Mouse (Mus musculus) kidney, adult 2 months (tissue): ENCODE results near the gene Zbtb20.

ENCODE experiments used
- CTCF ChIP-seq: fragments of 200-500 bp; conservative IDR thresholded peaks from 2 replicates; pipeline ENCODE4 v1.5.1; 2011; ENCODE audit warnings: low read depth, mild to moderate bottlenecking, control low read depth, low read length, moderate library complexity, mixed read lengths; ENCODE audit not compliant: insufficient read depth, insufficient read length
- POLR2A ChIP-seq: fragments of 200-500 bp; IDR thresholded peaks from one replicate; pipeline ENCODE4 v1.6.1; 2011; ENCODE audit warnings: low read depth, low read length, control low read depth

DNA sequence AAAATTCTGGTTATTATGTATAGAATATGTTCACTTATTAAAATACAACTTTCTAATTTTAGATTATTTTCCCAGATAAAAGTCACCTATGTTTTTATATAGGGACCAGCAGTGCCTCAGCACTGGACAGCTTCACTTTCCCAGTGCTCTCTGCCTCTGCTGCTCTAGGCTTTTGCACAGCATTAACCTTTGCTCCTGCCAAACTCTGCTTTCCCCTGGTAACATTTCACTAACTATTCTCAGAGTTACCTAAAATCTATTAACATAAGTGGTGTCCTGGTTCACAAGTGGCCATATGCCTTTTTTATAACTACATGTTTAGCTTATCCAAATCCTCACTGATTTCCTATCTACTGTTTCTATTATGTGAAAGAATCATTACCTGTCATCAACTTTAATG, 169.9 kb downstream of the Zbtb20 start:
- TF ChIP-seq CTCF, result no peak
- TF ChIP-seq POLR2A, result no peak
